Mouse (Mus musculus) olfactory bulb, adult 2 months (tissue): Measurements from ENCODE around the gene Pwwp2a.

Source experiments
- CTCF ChIP-seq: fragments of 200-500 bp; IDR thresholded peaks from 2 replicates; pipeline ENCODE4 v1.5.1; 2012; ENCODE audit warnings: low read depth, mild to moderate bottlenecking, low read length, moderate library complexity; ENCODE audit not compliant: insufficient read depth
- POLR2A ChIP-seq: fragments of 200-500 bp; IDR thresholded peaks from 2 replicates; pipeline ENCODE4 v1.6.1; 2012; ENCODE audit warnings: mild to moderate bottlenecking, low read depth, low read length, moderate library complexity; ENCODE audit not compliant: insufficient read depth

GRCm38 (mm10) chr11:43645286-43645685, 36.5 kb upstream of the Pwwp2a start:
- TF ChIP-seq POLR2A (no peak), CTCF (no peak)
